Mouse (Mus musculus) lung, postnatal 0 days (tissue): ENCODE data around the gene Fem1a. TPM values are rescaled to one million over a fixed set of nuclear protein-coding genes. Genes with fewer than 3 reads are reported as not detected.

Source experiments
- ATAC-seq: fragments of 200-750 bp; cut with Nextera tagmentation; 2 replicates; pipeline ENCODE4 v1.8.0; 2017; ENCODE audit warnings: moderate library complexity
- DNase-seq: peaks from one replicate; pipeline ENCODE4 v3.0.0-alpha.2; 2016; ENCODE audit warnings: low spot score
- H3K27ac ChIP-seq: fragments of 300-500 bp; sonication (generic); 2 replicates; pipeline ENCODE4 v1.5.1; 2014; ENCODE audit warnings: antibody characterized with exemption, mild to moderate bottlenecking, low read length, mixed read lengths
- H3K27me3 ChIP-seq: fragments of 300-500 bp; sonication (generic); replicated peaks from 2 replicates; pipeline ENCODE4 v1.6.1; 2014; ENCODE audit warnings: low read length, mixed read lengths; ENCODE audit not compliant: insufficient read depth
- H3K36me3 ChIP-seq: fragments of 300-500 bp; sonication (generic); 2 replicates; pipeline ENCODE4 v1.6.1; 2014; ENCODE audit warnings: low read length, mixed read lengths; ENCODE audit not compliant: insufficient read depth
- H3K4me1 ChIP-seq: fragments of 300-500 bp; sonication (generic); 2 replicates; pipeline ENCODE4 v1.6.1; 2014; ENCODE audit warnings: antibody characterized with exemption, low read depth, low read length, mixed read lengths; ENCODE audit not compliant: insufficient read depth
- H3K4me2 ChIP-seq: fragments of 300-500 bp; sonication (generic); replicated peaks from 2 replicates; pipeline ENCODE4 v1.6.1; 2014; ENCODE audit warnings: low read depth, mild to moderate bottlenecking, low read length, moderate library complexity, mixed read lengths
- H3K4me3 ChIP-seq: fragments of 300-500 bp; sonication (generic); 2 replicates; pipeline ENCODE4 v1.5.1; 2014; ENCODE audit warnings: low read depth, low read length
- H3K9ac ChIP-seq: fragments of 300-500 bp; sonication (generic); replicated peaks from 2 replicates; pipeline ENCODE4 v1.6.1; 2014; ENCODE audit warnings: low read depth, mild to moderate bottlenecking
- H3K9me3 ChIP-seq: fragments of 300-500 bp; sonication (generic); 2 replicates; pipeline ENCODE4 v1.6.1; 2016; ENCODE audit warnings: low read length, mixed read lengths
- CTCF ChIP-seq: IDR thresholded peaks from 2 replicates; pipeline ENCODE4 v1.5.1; 2016; ENCODE audit warnings: antibody characterized with exemption, mild to moderate bottlenecking
- EP300 ChIP-seq: IDR thresholded peaks from 2 replicates; pipeline ENCODE4 v1.6.1; 2016; ENCODE audit warnings: antibody characterized with exemption, mild to moderate bottlenecking, control low read depth
- WGBS: fragments of 180-500 bp; shearing (Covaris S2); extraction: QIAGEN DNeasy Blood & Tissue Kit; methylation state at CpG from one replicate; pipeline ENCODE4 v1.1.7; 2014; 5-methylcytosine and 5-hydroxymethylcytosine counted together
- polyA plus RNA-seq: library from polyadenylated mRNA; unstranded; fragments of >200 nt; fragmentation: Nextera tagmentation; extraction: Ambion mirVana; gene quantifications from 2 replicates; pipeline ENCODE4 v1.2.1, GENCODE M21; 2015

Gene Fem1a
- polyA plus RNA-seq, 1 experiment from 2014 or later, result 8.4 TPM

- Histone ChIP-seq H3K9me3 (no peaks in the 10 kb centered on the region), H3K27ac (no peak overlapping the region), H3K27me3 (no peaks in the 10 kb centered on the region), H3K4me3 (no peak overlapping the region), H3K4me2 (no peak overlapping the region), H3K36me3 (peaks cover 41% of the 10 kb centered on the region), H3K9ac (no peak overlapping the region), H3K4me1 (peaks cover 7% of the 10 kb centered on the region; the same call in 1 of the 2 replicates)
- ATAC-seq (no peak), DNase-seq (no peak)
- TF ChIP-seq CTCF, result no peak
- 82% methylated on average over 12 of the region's 12 CpGs for WGBS
These were observed 24.6 kb downstream of the Fem1a start for GRCm38 (mm10) chr17:56281193-56281592.

- H3K9me3 ChIP-seq, result no peaks in the 10 kb centered on the region
- no peak overlapping the region for H3K4me2 ChIP-seq
- ATAC-seq (no peak), DNase-seq (no peak)
- H3K4me1 ChIP-seq, result peaks cover 3% of the 10 kb centered on the region; the same call in 1 of the 2 replicates
- H3K9ac ChIP-seq, result no peak overlapping the region
- H3K36me3 ChIP-seq, result peaks cover 41% of the 10 kb centered on the region
- H3K27ac ChIP-seq, result no peak overlapping the region
- WGBS, result 79% methylated on average over 4 of the region's 4 CpGs
- no peaks in the 10 kb centered on the region for H3K27me3 ChIP-seq
- H3K4me3 ChIP-seq, result no peak overlapping the region
- TF ChIP-seq CTCF (no peak), EP300 (no peak)
These were observed 26.2 kb downstream of the Fem1a start for GRCm38 (mm10) chr17:56282802-56283201.

- peaks cover 5% of the 10 kb centered on the region; the same call in 1 of the 2 replicates for H3K4me1 ChIP-seq
- DNase-seq, result no peak
- H3K4me2 ChIP-seq, result no peak overlapping the region
- ATAC-seq, result no peak
- no peak for TF ChIP-seq EP300
- TF ChIP-seq CTCF, result no peak
- no peak overlapping the region for H3K27ac ChIP-seq
- 89% methylated on average over 8 of the region's 8 CpGs for WGBS
- H3K9me3 ChIP-seq, result no peaks in the 10 kb centered on the region
- no peaks in the 10 kb centered on the region for H3K27me3 ChIP-seq
- no peak overlapping the region for H3K9ac ChIP-seq
- peaks cover 41% of the 10 kb centered on the region for H3K36me3 ChIP-seq
- no peak overlapping the region for H3K4me3 ChIP-seq
These were observed 26.7 kb downstream of the Fem1a start for GRCm38 (mm10) chr17:56283316-56283715.

GRCm38 (mm10) chr17:56285995-56286394 lies 29.4 kb downstream of the Fem1a start:
- Histone ChIP-seq H3K27me3 (no peaks in the 10 kb centered on the region), H3K27ac (no peak overlapping the region), H3K4me2 (no peak overlapping the region), H3K9me3 (no peaks in the 10 kb centered on the region), H3K4me1 (peaks cover 8% of the 10 kb centered on the region; the same call in 1 of the 2 replicates), H3K36me3 (peaks cover 39% of the 10 kb centered on the region), H3K4me3 (no peak overlapping the region), H3K9ac (no peak overlapping the region)
- DNase-seq (no peak), ATAC-seq (no peak)
- WGBS, result 92% methylated on average over 11 of the region's 11 CpGs
- TF ChIP-seq EP300 (no peak), CTCF (no peak)

GRCm38 (mm10) chr17:56287830-56288229 lies 31.2 kb downstream of the Fem1a start:
- DNase-seq, result peak; percentile 82
- Histone ChIP-seq H3K36me3 (peaks cover 29% of the 10 kb centered on the region), H3K4me3 (no peak overlapping the region)

GRCm38 (mm10) chr17:56288866-56289265 lies 32.3 kb downstream of the Fem1a start:
- DNase-seq (no peak), ATAC-seq (no peak)
- peak overlapping the region; percentile 63; the same call in 1 of the 2 replicates for H3K9ac ChIP-seq
- no peaks in the 10 kb centered on the region for H3K27me3 ChIP-seq
- peaks cover 8% of the 10 kb centered on the region; the same call in 1 of the 2 replicates for H3K4me1 ChIP-seq
- peak overlapping the region; percentile 95 for H3K27ac ChIP-seq
- TF ChIP-seq CTCF, result no peak
- TF ChIP-seq EP300, result no peak
- peak overlapping the region; percentile 73 for H3K4me2 ChIP-seq
- H3K4me3 ChIP-seq, result peak overlapping the region; percentile 54
- no peaks in the 10 kb centered on the region for H3K9me3 ChIP-seq
- WGBS, result 21% methylated on average over 3 of the region's 3 CpGs
- peaks cover 22% of the 10 kb centered on the region; the same call in 1 of the 2 replicates for H3K36me3 ChIP-seq

More at GRCm38 (mm10) chr17:56287830-56288229, 31.2 kb downstream of the Fem1a start:
- TF ChIP-seq EP300 (no peak), CTCF (no peak)
- ATAC-seq, result no peak
- H3K27me3 ChIP-seq, result no peaks in the 10 kb centered on the region
- H3K9ac ChIP-seq, result no peak overlapping the region
- 40% methylated on average over 3 of the region's 3 CpGs for WGBS
- peaks cover 8% of the 10 kb centered on the region; the same call in 1 of the 2 replicates for H3K4me1 ChIP-seq
- H3K4me2 ChIP-seq, result peak overlapping the region; percentile 73; the same call in 1 of the 2 replicates
- peak overlapping the region; percentile 95 for H3K27ac ChIP-seq
- no peaks in the 10 kb centered on the region for H3K9me3 ChIP-seq
